Mouse (Mus musculus) embryonic stem cell, embryonic (primary cell): ENCODE results near the gene Kif11.

Experiments used
- CTCF ChIA-PET, 4 experiments: fragments of 300-600 bp in 2 of 4; fragments of 350-600 bp in 2 of 4; sonication (Branson Sonifier 250); formaldehyde crosslinking; loops; one replicate each; lab custom pipeline; 2022; ENCODE audit warnings: inconsistent platforms in 2 of 4; lab: Charles Lee
- POLR2A ChIA-PET, 4 experiments: fragments of 300-600 bp in 2 of 4; fragments of 350-600 bp in 2 of 4; sonication (Branson Sonifier 250); formaldehyde crosslinking; loops; one replicate each; lab custom pipeline; 2022; ENCODE audit warnings: antibody characterized with exemption in 4 of 4, inconsistent platforms in 1 of 4; lab: Charles Lee

Gene Kif11

DNA sequence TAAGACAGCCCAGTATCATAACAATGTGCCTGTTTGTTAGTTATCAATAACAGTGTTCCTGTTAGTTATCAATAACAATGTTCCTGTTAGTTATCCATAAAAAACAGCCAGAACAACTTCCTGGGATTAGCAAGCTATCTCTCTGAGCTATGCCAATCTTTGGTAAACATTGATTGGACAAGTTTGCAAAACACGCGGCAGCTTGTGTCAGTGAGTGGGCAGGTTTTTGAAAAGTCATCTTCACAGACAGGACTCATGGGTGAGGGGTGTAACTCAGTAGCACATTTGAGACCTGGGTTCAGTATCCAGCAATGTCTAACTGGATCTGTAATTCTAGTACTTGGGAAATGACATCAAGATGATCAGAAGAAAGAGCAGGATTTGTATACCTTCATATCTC is 79.3 kb downstream of the Kif11 start:
- ChIA-PET CTCF (interaction anchor here in 1 of 4 experiments (0.6 kb wide), 1 partner anchor 81 kb away, joined by 11 read pairs; no protein-coding TSS in a partner anchor), POLR2A (interaction anchor here in 1 of 4 experiments (0.5 to 2.1 kb wide), 5 partner anchors 13 to 328 kb away, joined by 3 to 5 read pairs (median 3); no protein-coding TSS in a partner anchor)

GRCm38 (mm10) chr19:37455961-37456360 is 79.8 kb downstream of the Kif11 start:
- ChIA-PET POLR2A (interaction anchor here in 1 of 4 experiments (0.5 to 2.1 kb wide), 5 partner anchors 13 to 328 kb away, joined by 3 to 5 read pairs (median 3); no protein-coding TSS in a partner anchor), CTCF (interaction anchor here in 2 of 4 experiments (0.6 to 1.1 kb wide), 2 partner anchors 54 to 81 kb away, joined by 4 to 11 read pairs; no protein-coding TSS in a partner anchor)

- ChIA-PET POLR2A (interaction anchor here in 1 of 4 experiments (0.9 to 1.9 kb wide), 2 partner anchors 24 to 25 kb away, joined by 3 to 9 read pairs; partner anchors contain the start of gene Hhex), CTCF (interaction anchor here in 1 of 4 experiments (1.1 kb wide), 1 partner anchor 52 kb away, joined by 3 read pairs; no protein-coding TSS in a partner anchor)
Observed at GRCm38 (mm10) chr19:37458013-37458412, 81.8 kb downstream of the Kif11 start.

DNA sequence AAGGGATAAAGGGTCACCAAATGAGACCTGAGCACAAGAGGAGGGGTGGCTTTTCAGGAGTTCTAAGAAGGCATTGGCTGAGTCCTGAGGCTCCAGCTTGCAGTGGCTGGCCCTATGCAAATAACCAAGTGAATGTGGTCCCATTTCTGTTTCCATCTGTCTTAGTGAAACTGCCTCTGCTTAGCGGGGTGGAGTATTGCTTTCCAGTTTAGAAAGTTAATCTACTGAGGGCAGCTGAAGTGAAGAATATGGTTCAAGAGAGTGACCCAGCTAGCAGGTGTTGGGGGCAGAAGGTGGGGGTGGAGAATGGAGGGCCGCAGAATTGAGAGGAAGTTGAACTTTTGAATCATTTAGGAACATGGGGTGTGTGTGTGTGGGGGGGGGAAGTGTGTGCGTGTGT is 90.2 kb downstream of the Kif11 start:
- CTCF ChIA-PET = no interaction called here

DNA sequence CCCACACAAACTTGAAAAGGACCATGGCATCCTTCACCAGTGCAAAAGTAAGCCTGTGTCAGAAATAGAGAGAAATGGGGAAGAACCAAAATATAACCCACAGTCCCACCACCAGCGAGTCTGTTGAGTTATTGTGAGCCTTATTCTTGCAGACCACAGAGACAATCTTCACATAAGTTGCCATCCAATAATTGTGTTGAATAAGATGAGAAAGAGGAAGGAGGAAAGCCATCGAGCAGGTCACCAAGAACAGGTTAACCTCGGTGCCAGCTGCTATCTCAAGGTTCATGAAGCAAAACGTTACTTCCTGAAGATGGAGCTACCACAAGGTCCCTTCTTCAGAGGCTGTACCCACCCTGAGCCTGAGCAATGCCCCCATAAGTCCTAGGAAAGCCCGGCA is 90.8 kb downstream of the Kif11 start:
- ChIA-PET POLR2A (interaction anchor here in 1 of 4 experiments (0.7 to 1.2 kb wide), 4 partner anchors 13 to 46 kb away, joined by 3 to 4 read pairs (median 4); partner anchors contain the start of gene Hhex), CTCF (interaction anchor here in 1 of 4 experiments (0.6 kb wide), 1 partner anchor 16 kb away, joined by 3 read pairs; no protein-coding TSS in a partner anchor)

More for the DNA sequence above, 90.2 kb downstream of the Kif11 start:
- POLR2A ChIA-PET = interaction anchor here in 3 of 4 experiments (0.7 to 1.3 kb wide), 6 partner anchors 14 to 46 kb away, joined by 3 to 5 read pairs (median 4); partner anchors contain the start of gene Hhex (in 1 of the 3)

DNA sequence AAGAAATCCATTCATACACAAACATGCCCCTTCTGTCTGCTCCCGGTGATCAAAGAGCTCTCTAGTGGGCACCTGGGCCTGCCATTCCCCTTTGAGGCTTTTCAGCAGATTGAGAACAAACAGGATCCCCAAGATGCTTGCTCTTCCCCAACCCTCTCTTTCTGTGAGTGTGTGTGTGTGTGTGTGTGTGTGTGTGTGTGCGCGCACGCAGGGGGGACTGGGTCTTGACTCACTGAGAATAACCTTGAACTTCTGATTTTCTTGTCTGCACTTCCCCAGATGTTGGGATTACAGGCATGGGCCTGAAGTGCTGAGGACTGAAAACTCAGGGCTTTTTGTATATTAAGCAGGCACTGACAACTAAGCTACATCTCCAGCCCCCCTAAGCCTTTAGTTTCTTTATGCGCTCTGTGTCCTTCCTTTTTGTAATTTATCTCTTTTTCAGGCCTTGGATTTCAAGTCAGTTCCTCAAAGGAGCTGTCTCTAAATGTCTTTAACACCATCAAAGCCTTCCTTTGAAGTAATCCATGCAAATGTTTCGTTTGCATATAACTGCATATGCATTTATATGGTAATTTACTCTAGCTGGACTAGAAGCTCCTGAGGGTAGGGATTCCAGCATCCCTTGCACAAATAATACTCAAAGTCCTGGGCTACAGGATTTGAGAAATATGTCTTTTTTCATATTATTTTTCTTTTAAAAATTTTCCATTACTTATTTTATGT is 92.8 kb downstream of the Kif11 start:
- CTCF ChIA-PET = interaction anchor here in 3 of 4 experiments (0.6 to 1.5 kb wide), 8 partner anchors 13 to 77 kb away, joined by 3 to 9 read pairs (median 4); no protein-coding TSS in a partner anchor

More for the DNA sequence above, 92.8 kb downstream of the Kif11 start:
- POLR2A ChIA-PET = interaction anchor here in 3 of 4 experiments (0.8 to 6.4 kb wide), 21 partner anchors 10 to 69 kb away, joined by 3 to 61 read pairs (median 3); partner anchors contain the start of gene Hhex (in 2 of the 3)
